Mouse (Mus musculus): ENCODE measurements at regions not wholly inside any gene's neighbourhood (a gene's known extent, or its start where the extent isn't known, plus 50 kb on each side); places are given as distances from the start of the nearest gene placed in this dataset.

DNA sequence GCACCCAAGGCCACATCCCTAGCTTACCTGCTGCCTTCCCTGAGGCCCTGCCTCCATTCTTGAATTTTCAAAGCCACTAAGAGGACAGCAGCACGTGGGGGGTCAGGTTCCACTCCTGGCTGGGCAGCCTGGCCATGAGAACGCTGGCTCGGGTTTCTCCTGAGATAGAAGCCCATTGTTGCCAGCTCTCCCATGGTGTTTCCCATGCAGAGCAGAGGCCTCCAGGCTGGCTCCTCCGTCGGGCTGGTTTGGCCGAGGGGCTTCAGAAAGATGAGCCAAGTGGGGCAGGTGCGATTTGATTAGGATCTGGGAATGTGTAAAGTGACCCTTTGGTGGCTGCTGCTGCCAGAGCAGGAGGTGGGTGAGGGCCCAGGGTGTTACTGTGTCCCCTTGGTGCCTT, 87.8 kb upstream of the Otos start:
- in situ Hi-C loops (cut with MboI; ENCODE audit: low pct_ligation_motif_present, low pct_unique_long_range_greater_than_20kb, low sequenced_read_pairs) (no loop called here), dilution Hi-C loops (cut with MboI; ENCODE audit: extremely low pct_ligation_motif_present, extremely low pct_unique_long_range_greater_than_20kb, low sequenced_read_pairs) (no loop called here)
- Histone ChIP-seq H3K9me3 (replicated peaks; ENCODE audit: low read length) (no peaks in the 10 kb centered on the region), H3K9ac (ENCODE audit: insufficient read depth, low read depth) (no peak overlapping the region), H3K27me3 (replicated peaks) (peaks cover 93% of the 10 kb centered on the region), H3K36me3 (replicated peaks in 1 of 2; ENCODE audit: control insufficient read depth in 1 of 2, insufficient read depth in 1 of 2, low read length in 1 of 2) (no peaks in the 10 kb centered on the region), H3K27ac (ENCODE audit: insufficient read depth, low read depth) (no peak overlapping the region), H3K4me1 (ENCODE audit: control insufficient read depth in 1 of 2, insufficient read depth in 2 of 2) (no peaks in the 10 kb centered on the region), H3K79me2 (replicated peaks; ENCODE audit: control insufficient read depth, extremely low read depth, insufficient read depth, poor library complexity, severe bottlenecking) (no peaks in the 10 kb centered on the region), H3K4me3 (replicated peaks in 1 of 3; ENCODE audit: low read depth in 2 of 3, low read length in 2 of 3, poor library complexity in 1 of 3) (no peak overlapping the region), H3K4me2 (ENCODE audit: insufficient read depth, low read depth, poor library complexity, severe bottlenecking) (no peak overlapping the region)
- no peak for DNase-seq (ENCODE audit: extremely low read depth)
- TF ChIP-seq MYC (IDR thresholded peaks at IDR 0.05; ENCODE audit: low read depth, low read length) (no peak), E2F4 (IDR thresholded peaks at IDR 0.05; ENCODE audit: insufficient replicate concordance, low read depth, low read length) (no peak), POLR2A (IDR thresholded peaks at IDR 0.05; ENCODE audit: low read depth, low read length) (no peak), NELFE (IDR thresholded peaks at IDR 0.05; ENCODE audit: low read depth, low read length) (no peak), TBP (conservative IDR thresholded peaks at IDR 0.05; ENCODE audit: low read depth, low read length) (no peak), CHD1 (IDR thresholded peaks at IDR 0.05; ENCODE audit: low read depth, low read length) (no peak), MAZ (IDR thresholded peaks at IDR 0.05; ENCODE audit: low read depth, low read length) (no peak), MAFK (IDR thresholded peaks at IDR 0.05; ENCODE audit: insufficient replicate concordance, low read length) (no peak), MAX (IDR thresholded peaks at IDR 0.05; ENCODE audit: low read length) (no peak), JUND (conservative IDR thresholded peaks at IDR 0.05; ENCODE audit: low read depth, low read length) (no peak), USF2 (conservative IDR thresholded peaks at IDR 0.05; ENCODE audit: low read depth, low read length) (no peak), GABPA (IDR thresholded peaks at IDR 0.05; ENCODE audit: insufficient replicate concordance, low read depth, low read length) (no peak), SMC3 (IDR thresholded peaks at IDR 0.05; ENCODE audit: low read depth, low read length) (no peak), TCF12 (IDR thresholded peaks at IDR 0.05; ENCODE audit: low read depth, low read length) (no peak), HCFC1 (IDR thresholded peaks at IDR 0.05; ENCODE audit: low read depth, low read length) (no peak)

DNA sequence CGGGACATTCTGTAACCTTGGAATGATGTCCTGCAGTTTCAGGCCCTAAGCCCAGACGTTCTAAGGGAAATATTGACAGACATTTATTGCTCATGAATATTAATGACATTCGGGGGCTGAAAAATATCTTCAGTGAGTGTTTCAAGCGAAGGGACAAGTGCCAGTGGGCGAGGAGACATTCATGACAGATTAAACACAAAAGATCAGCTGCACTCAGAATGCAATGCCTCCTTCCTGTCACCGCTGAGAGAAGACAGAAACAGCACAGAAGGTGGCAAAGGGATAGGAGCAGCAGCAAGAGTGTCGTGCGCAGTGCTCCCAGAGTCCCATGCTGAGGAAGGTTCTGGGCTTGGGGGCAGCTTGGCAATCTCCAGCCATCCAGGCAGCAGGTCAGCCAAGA, 85.1 kb upstream of the Otos start:
- Histone ChIP-seq H3K9ac (ENCODE audit: insufficient read depth, low read depth) (no peak overlapping the region), H3K27ac (ENCODE audit: insufficient read depth, low read depth) (no peak overlapping the region), H3K4me1 (ENCODE audit: control insufficient read depth in 1 of 2, insufficient read depth in 2 of 2) (no peaks in the 10 kb centered on the region), H3K4me3 (replicated peaks in 1 of 3; ENCODE audit: low read depth in 2 of 3, low read length in 2 of 3, poor library complexity in 1 of 3) (no peak overlapping the region), H3K9me3 (replicated peaks; ENCODE audit: low read length) (no peaks in the 10 kb centered on the region), H3K4me2 (ENCODE audit: insufficient read depth, low read depth, poor library complexity, severe bottlenecking) (no peak overlapping the region), H3K79me2 (replicated peaks; ENCODE audit: control insufficient read depth, extremely low read depth, insufficient read depth, poor library complexity, severe bottlenecking) (no peaks in the 10 kb centered on the region), H3K27me3 (replicated peaks) (peaks cover 96% of the 10 kb centered on the region), H3K36me3 (replicated peaks in 1 of 2; ENCODE audit: control insufficient read depth in 1 of 2, insufficient read depth in 1 of 2, low read length in 1 of 2) (no peaks in the 10 kb centered on the region)
- TF ChIP-seq POLR2A (IDR thresholded peaks at IDR 0.05; ENCODE audit: low read depth, low read length) = no peak
- no peak for TF ChIP-seq RAD21 (IDR thresholded peaks at IDR 0.05; ENCODE audit: low read depth, low read length)
- no peak for TF ChIP-seq JUN (IDR thresholded peaks at IDR 0.05; ENCODE audit: insufficient read depth, low read depth, low read length)
- in situ Hi-C loops (cut with MboI; ENCODE audit: low pct_ligation_motif_present, low pct_unique_long_range_greater_than_20kb, low sequenced_read_pairs) (no loop called here), dilution Hi-C loops (cut with MboI; ENCODE audit: extremely low pct_ligation_motif_present, extremely low pct_unique_long_range_greater_than_20kb, low sequenced_read_pairs) (no loop called here)
- DNase-seq (ENCODE audit: extremely low read depth) = no peak
